Mouse (Mus musculus) brain, adult 2 months (tissue): ENCODE results near the gene Osbp2.

Experiments used
- DNase-seq: peaks from one replicate; pipeline ENCODE4 v3.0.0; 2011; ENCODE audit warnings: low read depth, low spot score

The Osbp2 gene

GRCm38 (mm10) chr11:3823378-3823777, 40.3 kb downstream of the Osbp2 start:
- peak; percentile 74 for DNase-seq

- no peak for DNase-seq
Measured at GRCm38 (mm10) chr11:3817986-3818758, 45.5 kb downstream of the Osbp2 start.

DNA sequence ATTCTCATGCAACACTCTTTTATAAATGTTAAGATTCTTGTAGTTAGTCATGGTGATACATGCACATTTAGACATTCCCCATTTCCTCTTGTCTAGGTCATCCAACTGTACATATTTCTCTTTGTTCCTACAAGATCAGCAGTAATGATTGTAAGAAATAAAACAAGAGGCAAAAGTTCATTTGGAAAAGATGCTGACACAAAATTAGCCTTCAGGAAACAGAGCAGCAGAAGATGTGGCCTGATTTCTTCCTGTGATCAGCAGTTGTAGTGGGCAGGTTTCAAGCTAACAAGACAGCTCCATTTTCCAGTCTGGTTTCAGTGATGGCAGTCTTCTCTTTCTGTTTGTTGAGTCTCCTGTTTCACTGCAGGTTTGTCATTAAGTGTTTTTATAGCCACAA, 47.8 kb downstream of the Osbp2 start:
- DNase-seq: no peak

- DNase-seq: no peak
Measured at GRCm38 (mm10) chr11:3813340-3813739, 50.4 kb downstream of the Osbp2 start.

GRCm38 (mm10) chr11:3808162-3808561, 55.5 kb downstream of the Osbp2 start:
- peak; percentile 76 for DNase-seq

DNA sequence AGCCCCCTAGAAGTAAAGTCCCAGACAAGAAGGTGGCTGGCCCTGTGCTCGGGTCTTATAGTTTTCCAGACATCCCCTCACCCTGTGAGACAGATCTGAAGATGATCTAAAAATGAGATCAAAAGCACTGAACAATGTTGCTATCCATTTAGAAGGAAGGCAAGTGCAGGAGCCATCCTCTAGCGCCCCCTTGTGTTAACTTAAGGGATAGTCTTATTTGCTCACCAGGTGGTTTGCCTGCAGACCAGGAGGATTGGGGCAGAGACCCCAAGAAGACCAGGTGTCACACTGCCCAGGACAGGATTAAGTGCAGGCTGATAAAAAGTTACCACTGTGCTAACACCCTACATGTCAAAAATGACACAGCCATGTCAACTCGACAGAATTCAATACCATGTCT, 58.3 kb downstream of the Osbp2 start:
- DNase-seq: peak; percentile 77

DNA sequence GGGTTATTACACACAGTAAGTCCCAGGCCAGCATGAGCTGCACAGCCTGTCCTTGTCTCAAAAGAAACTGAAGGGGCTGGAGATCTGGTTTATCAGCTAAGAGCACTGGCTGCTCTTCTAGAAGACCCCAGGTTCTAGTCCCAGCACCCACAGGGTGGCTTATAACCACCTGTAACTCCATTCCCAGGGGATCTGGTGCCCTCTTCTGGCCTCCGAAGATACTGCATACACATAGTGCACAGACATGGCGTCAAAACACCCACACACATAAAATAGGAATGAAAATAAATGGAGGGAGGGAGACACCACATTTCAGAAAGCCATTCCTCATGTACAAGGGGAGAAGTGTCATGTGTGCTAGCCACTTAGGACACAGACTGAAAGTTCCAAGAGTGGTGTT, 59.1 kb downstream of the Osbp2 start:
- DNase-seq: no peak

- peak; percentile 41 for DNase-seq
Measured at GRCm38 (mm10) chr11:3802057-3802456, 61.6 kb downstream of the Osbp2 start.

DNA sequence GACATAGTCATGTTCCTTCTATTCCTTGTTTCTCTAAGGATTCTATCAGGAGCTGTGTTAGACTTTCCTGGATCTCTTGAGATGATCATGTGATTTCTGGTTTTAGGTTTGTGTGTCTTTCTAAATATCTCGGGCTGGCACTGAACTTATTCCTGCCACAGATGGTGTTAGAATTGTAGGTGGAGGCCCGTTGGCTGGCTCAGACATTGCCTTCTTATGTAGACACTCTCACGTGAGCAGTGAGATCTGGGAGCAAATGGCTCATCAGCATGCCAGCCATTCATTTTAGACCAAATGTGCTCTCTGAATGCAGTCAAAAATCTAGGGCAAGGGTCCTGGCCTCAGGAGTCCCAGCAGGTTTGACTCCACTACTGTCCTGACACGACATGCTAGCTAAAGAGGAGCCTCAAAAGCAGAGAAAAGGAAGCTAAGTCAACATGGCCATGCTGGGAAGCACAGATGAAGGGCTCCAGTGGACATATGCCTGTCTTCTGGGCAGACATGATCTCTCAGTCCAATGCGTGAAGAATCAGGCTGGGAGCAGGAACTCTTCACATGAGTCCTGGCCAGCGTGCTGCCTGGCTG, 66.0 kb downstream of the Osbp2 start:
- peak; percentile 88 for DNase-seq

DNA sequence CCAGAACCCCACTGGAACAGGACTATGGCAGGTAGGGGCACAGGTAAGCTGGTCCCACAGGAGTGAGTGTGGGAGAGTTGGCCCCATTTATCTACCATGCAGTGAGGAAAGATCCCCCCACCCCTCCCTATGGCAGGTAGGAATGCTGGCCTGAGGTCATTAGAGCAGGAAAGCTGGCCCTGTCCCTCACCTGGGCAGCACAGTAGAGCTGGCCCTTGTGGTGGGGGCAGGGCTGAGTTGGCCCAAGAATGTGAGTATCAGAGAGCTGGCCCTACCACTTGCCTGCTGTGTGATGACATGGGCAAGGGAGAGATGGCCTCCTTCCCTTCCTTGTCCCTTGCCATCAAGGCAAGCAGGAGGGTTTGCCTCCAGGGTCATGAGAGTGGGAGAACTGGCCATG, 73.0 kb downstream of the Osbp2 start:
- no peak for DNase-seq

GRCm38 (mm10) chr11:3789919-3790318, 73.8 kb downstream of the Osbp2 start:
- no peak for DNase-seq

DNA sequence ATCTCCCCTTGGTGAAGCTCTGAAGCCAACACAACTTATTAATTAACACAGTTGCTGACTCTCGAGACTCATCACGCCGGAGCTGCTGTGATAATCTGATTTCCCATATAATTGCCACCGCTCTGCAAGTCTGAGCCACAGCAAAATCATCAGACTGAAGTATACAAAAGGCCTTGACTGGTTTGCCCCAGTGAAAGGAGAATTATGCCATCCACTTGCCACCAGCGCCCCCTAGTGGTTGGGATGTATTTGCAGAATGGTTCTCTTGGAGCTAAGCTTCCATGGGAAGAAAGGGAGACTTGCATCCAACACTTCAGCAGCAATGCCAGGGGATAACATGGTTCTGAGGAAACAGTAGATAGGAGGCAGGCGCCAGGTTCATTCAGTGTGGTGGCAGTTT, 77.1 kb downstream of the Osbp2 start:
- peak; percentile 94 for DNase-seq

GRCm38 (mm10) chr11:3775263-3775644, 88.4 kb downstream of the Osbp2 start:
- DNase-seq: no peak

DNA sequence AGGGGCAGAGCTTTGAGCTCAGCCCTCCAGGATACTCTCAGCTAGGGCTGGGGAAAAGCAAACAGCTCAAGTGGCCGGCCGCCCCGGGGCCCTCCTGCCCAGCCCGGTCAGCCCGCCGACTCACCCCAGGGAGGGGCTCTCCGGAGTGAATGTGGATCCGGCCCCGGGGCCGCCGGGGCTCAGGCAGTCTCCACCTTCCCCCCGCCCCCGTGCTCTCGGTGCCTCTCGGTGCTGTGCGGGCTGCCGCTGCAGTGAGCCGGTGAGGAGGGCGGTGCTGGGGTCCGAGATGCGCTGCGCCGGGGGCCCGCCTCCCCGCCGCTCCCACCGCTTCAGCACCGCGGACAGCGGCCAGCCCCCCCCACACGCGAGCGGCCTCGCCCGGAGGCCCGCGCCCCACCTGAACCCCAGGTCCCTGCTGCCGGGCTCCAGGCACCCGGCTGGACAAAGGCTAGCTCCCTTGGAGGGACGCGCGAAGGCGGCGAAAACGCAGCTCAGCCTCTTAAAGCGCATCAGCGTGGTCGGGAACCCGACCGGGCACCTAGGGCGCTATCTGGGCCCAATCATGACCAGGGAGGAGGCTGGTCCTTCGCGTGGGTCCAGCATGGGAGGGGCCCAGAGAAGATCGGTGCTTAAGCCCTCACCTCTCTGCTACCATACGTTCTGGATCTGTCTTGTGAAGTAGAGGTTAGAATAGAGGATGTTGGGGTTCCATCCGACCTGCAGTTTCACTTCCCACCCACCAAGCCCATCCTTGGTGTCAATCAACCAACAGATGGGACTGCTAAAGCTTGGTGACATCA, 89.0 kb downstream of the Osbp2 start:
- DNase-seq: peak; percentile 71

DNA sequence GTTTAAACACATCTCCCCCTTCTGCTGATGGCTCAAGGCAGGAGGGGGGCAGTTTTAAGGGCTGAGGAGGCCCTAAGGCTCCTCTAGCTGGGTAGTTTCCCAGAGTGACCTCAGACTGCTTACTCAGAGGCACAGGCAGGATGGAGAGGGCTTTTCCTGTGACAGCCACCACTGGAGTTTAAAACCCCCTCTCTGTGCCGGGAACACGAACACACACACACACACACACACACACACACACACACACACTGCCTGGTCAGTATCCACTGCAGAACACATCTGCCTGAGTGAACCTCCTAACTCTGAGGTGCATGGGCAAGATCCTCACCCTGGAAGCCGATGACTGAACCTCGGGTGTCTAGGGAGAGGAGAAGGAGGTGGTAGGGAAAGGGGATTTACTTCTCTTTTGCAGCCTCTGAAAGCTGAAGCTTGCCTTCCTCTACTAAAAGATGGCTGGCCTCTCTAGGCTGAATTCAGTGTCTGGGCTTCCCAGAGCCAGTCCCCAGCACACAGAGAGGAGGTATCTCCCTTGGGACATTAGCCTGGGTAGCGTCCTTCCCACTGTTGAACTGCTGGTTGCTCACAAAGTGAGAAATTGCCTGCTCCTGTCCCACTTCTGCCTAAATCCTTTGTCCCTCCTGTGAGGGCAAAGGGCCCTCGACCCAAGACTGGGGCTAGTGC, 89.8 kb downstream of the Osbp2 start:
- peak; percentile 76 for DNase-seq

- DNase-seq: peak; percentile 77
Measured at GRCm38 (mm10) chr11:3773136-3773535, 90.6 kb downstream of the Osbp2 start.

DNA sequence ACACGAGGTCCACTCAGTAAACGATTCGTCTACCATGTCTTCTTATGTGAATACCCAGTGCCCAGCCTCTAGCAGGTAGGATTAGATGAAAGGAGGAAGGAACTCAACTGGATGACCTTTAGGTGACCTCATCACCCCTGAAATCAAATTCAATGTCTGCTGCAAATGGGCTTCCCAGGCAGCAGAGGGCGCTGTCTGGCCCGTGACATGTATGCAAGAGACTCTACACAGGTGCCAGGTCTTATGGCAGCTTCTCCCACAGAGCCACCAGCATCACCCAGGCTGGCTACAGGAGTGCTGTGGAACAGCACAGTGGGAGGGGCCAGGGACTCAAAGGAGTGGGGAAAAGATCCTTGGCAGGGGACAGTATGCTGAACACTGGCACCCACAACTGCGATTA, 92.4 kb downstream of the Osbp2 start:
- peak; percentile 70 for DNase-seq

GRCm38 (mm10) chr11:3767830-3768229, 95.9 kb downstream of the Osbp2 start:
- peak; percentile 79 for DNase-seq

- DNase-seq: no peak
Measured at GRCm38 (mm10) chr11:3766964-3767363, 96.7 kb downstream of the Osbp2 start.

GRCm38 (mm10) chr11:3764352-3764751, 99.4 kb downstream of the Osbp2 start:
- no peak for DNase-seq

- peak; percentile 65 for DNase-seq
Measured at GRCm38 (mm10) chr11:3761775-3762501, 101.8 kb downstream of the Osbp2 start.
